Mouse (Mus musculus): ENCODE data around the gene Gng7.

DNA sequence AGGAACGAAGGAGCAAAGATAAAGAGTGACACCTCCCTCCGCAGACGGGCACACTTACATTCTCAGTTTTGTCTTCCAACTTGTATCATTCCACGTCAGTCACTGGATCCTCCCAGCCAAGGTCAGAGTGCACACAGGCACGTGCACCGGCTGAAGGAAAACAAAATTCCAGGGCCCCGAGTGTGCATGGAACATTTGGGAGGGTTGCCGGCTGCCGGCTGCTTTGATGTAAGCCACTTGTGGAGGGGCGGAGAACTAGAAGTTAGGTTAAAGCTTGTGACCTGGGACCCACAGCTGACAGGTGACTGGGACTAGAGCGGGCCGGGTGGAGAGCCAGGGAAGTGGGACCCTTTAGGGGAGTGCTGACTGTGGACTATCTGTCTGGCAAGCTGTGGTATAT is 48.4 kb downstream of the Gng7 start:
- TF ChIP-seq CTCF (conservative IDR thresholded peaks at IDR 0.05 in 1 of 2, IDR thresholded peaks at IDR 0.05 in 1 of 2; ENCODE audit: low read depth in 2 of 2, low read length in 2 of 2) (no peak), CHD2 (IDR thresholded peaks at IDR 0.05; ENCODE audit: low read length) (no peak), ZNF384 (IDR thresholded peaks at IDR 0.05; ENCODE audit: low read depth, low read length) (no peak), RAD21 (IDR thresholded peaks at IDR 0.05; ENCODE audit: low read depth, low read length) (no peak), POLR2A (IDR thresholded peaks at IDR 0.05; ENCODE audit: low read depth, low read length) (no peak), MXI1 (IDR thresholded peaks at IDR 0.05; ENCODE audit: low read depth, low read length) (no peak), HCFC1 (IDR thresholded peaks at IDR 0.05; ENCODE audit: low read depth, low read length) (no peak), CHD1 (IDR thresholded peaks at IDR 0.05; ENCODE audit: low read depth, low read length) (no peak), NELFE (IDR thresholded peaks at IDR 0.05; ENCODE audit: low read depth, low read length) (no peak), MAX (IDR thresholded peaks at IDR 0.05; ENCODE audit: low read length) (no peak), TBP (conservative IDR thresholded peaks at IDR 0.05; ENCODE audit: low read depth, low read length) (no peak), USF1 (IDR thresholded peaks at IDR 0.05; ENCODE audit: low read depth, low read length) (no peak), EP300 (IDR thresholded peaks at IDR 0.05; ENCODE audit: low read length) (no peak), E2F4 (IDR thresholded peaks at IDR 0.05; ENCODE audit: insufficient replicate concordance, low read depth, low read length) (no peak)

Data from CH12.LX (cell line).